Mouse (Mus musculus): ENCODE results near the gene Btbd17. TPM values are rescaled to one million over a fixed set of nuclear protein-coding genes. Genes with fewer than 3 reads are reported as not detected.

Gene Btbd17
- polyA plus RNA-seq, 2 experiments: 1.4 to 2.7 TPM

DNA sequence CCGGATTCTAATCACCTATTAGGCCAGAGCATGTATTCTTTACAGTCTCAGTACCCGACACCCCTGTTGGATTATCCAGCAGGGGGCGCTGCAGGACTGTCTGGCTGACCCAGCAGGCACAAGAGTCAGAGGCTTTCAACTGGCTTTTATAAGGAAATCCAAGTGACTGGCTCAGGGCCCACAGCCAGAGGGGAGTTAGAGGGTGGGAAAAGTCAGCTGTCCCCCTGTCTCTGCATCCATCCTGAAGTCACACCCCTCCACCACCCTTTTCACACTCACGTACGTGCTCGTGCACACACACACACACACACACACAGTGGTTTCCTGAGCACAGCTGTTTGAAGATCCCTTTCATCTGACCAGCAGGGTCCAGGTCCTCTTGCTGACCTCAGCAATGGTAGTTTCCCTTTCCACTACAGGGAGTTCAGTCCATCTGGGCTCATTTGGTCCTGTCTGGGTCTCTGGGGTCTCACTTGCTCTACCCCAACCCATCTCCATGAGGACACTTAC lies 17.0 kb upstream of the Btbd17 start:
- 20% methylated on average over 6 of the region's 6 CpGs for WGBS
- DNase-seq (ENCODE audit: low spot score) (peak; percentile 85), ATAC-seq (ENCODE audit: low FRiP score, low read depth) (peak; percentile 70)
- H3K4me1 ChIP-seq (ENCODE audit: control insufficient read depth, insufficient read depth, low read length): peaks cover 10% of the 10 kb centered on the region; the same call in 1 of the 2 replicates
- no peak overlapping the region for H3K4me2 ChIP-seq (replicated peaks; ENCODE audit: low read depth, low read length, severe bottlenecking)
- no peak overlapping the region for H3K9ac ChIP-seq (ENCODE audit: low read depth, low read length, severe bottlenecking)
- H3K27me3 ChIP-seq (ENCODE audit: control insufficient read depth, insufficient read depth, low read length): no peaks in the 10 kb centered on the region
- no peaks in the 10 kb centered on the region for H3K9me3 ChIP-seq (ENCODE audit: control insufficient read depth, low read length)
- no peak overlapping the region for H3K4me3 ChIP-seq (replicated peaks; ENCODE audit: low read length)
- no peak for TF ChIP-seq POLR2A (IDR thresholded peaks at IDR 0.05; ENCODE audit: borderline replicate concordance, extremely low read depth, insufficient read depth, insufficient read length)
- no peak overlapping the region for H3K27ac ChIP-seq (replicated peaks; ENCODE audit: low read depth, low read length)
- no peaks in the 10 kb centered on the region for H3K36me3 ChIP-seq (ENCODE audit: control insufficient read depth, insufficient read depth, low read length)

DNA sequence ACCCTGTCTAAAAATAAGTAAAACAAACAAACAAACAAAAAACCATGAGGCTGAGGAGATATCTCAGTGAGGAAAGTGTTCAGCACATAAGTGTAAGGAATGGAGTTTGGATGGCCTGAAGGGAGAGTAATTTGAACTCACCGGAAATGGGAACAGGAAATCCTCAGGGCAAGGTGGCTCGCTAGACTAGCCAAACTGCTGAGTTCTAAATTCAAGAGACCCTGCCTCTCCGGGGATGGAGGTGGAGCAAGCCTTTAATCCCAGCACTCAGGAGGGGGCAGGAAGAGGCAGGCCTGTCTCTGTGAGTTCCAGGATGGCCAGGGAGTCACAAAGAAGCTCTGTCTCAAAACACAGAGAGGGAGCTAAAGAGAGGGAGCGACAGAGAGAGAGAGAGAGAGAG lies 14.6 kb upstream of the Btbd17 start:
- Histone ChIP-seq H3K27me3 (ENCODE audit: control insufficient read depth, insufficient read depth, low read length) (no peaks in the 10 kb centered on the region), H3K9me3 (ENCODE audit: control insufficient read depth, low read length) (no peaks in the 10 kb centered on the region), H3K36me3 (ENCODE audit: control insufficient read depth, insufficient read depth, low read length) (no peaks in the 10 kb centered on the region), H3K4me3 (replicated peaks; ENCODE audit: low read length) (no peak overlapping the region), H3K4me1 (ENCODE audit: control insufficient read depth, insufficient read depth, low read length) (peaks cover 18% of the 10 kb centered on the region), H3K4me2 (replicated peaks; ENCODE audit: low read depth, low read length, severe bottlenecking) (no peak overlapping the region), H3K27ac (replicated peaks; ENCODE audit: low read depth, low read length) (no peak overlapping the region), H3K9ac (ENCODE audit: low read depth, low read length, severe bottlenecking) (no peak overlapping the region)
- 9% methylated on average over 4 of the region's 4 CpGs for whole genome bisulfite sequencing
- no peak for DNase-seq (ENCODE audit: low spot score)
- TF ChIP-seq POLR2A (IDR thresholded peaks at IDR 0.05; ENCODE audit: borderline replicate concordance, extremely low read depth, insufficient read depth, insufficient read length): no peak
- no peak for ATAC-seq (ENCODE audit: low FRiP score, low read depth)

DNA sequence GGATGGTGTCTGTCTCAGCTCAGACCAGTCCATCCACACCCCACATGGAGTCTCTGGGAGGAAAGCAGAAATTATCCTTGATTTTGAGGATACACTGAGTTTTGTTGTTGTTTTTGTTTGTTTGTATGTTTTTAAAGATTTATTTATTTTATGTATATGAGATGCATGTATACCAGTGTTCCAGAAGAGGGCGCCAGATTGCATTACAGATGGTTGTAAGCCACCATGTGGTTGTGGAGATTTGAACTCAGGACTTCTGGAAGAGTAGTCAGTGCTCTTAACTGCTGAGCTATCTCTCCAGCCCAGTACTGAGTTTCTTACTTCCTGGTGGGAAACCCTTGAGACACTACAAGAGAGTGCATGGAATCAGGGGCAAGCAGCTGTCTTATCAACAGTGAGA lies 13.6 kb upstream of the Btbd17 start:
- Histone ChIP-seq H3K4me3 (replicated peaks; ENCODE audit: low read length) (no peak overlapping the region), H3K27me3 (ENCODE audit: control insufficient read depth, insufficient read depth, low read length) (no peaks in the 10 kb centered on the region), H3K36me3 (ENCODE audit: control insufficient read depth, insufficient read depth, low read length) (no peaks in the 10 kb centered on the region), H3K9me3 (ENCODE audit: control insufficient read depth, low read length) (no peaks in the 10 kb centered on the region), H3K4me1 (ENCODE audit: control insufficient read depth, insufficient read depth, low read length) (peaks cover 18% of the 10 kb centered on the region), H3K9ac (ENCODE audit: low read depth, low read length, severe bottlenecking) (no peak overlapping the region), H3K27ac (replicated peaks; ENCODE audit: low read depth, low read length) (no peak overlapping the region), H3K4me2 (replicated peaks; ENCODE audit: low read depth, low read length, severe bottlenecking) (no peak overlapping the region)
- ATAC-seq (ENCODE audit: low FRiP score, low read depth) (no peak), DNase-seq (ENCODE audit: low spot score) (peak; percentile 25)
- TF ChIP-seq POLR2A (IDR thresholded peaks at IDR 0.05; ENCODE audit: borderline replicate concordance, extremely low read depth, insufficient read depth, insufficient read length): no peak
- 85% methylated on average over 1 of the region's 1 CpGs for WGBS

DNA sequence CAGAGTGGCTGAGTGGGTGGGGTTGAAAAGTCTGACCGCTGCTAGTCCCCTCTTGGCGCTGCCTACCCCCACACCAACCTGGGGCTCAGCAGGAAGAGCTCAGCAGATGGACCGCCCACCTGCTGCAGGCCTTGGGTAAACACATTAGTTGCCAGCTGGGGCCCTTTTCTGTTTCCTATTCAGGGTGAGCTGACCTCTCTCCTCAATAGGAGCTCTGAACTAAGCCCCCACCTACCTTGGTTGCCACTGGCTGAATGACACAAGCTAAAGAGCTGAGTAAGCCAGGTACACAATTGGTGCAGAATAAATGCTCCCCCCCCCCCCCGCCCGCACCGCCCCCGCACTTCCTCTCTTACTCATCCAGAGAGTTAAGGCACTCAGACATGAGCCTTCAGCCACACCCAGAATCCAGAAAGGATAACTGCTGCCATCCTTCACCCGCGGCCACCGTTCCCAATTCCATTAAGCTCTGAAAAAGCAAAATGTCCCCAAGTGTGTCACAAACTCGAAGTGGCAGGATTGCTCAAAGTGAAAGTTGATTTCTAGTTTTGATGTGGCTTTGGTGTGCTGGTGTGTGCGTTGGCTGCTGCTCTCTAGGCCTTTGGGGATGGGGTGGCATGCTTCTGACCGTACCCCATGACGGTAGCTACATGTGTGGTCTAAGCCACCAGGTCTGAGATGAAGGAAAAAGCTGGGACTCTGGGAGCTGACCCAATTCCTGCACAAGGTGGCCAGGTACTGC lies 12.1 kb upstream of the Btbd17 start:
- Histone ChIP-seq H3K4me3 (replicated peaks; ENCODE audit: low read length) (no peak overlapping the region), H3K27me3 (ENCODE audit: control insufficient read depth, insufficient read depth, low read length) (no peaks in the 10 kb centered on the region), H3K4me1 (ENCODE audit: control insufficient read depth, insufficient read depth, low read length) (peaks cover 16% of the 10 kb centered on the region), H3K9me3 (ENCODE audit: control insufficient read depth, low read length) (no peaks in the 10 kb centered on the region), H3K9ac (ENCODE audit: low read depth, low read length, severe bottlenecking) (no peak overlapping the region), H3K4me2 (replicated peaks; ENCODE audit: low read depth, low read length, severe bottlenecking) (no peak overlapping the region), H3K36me3 (ENCODE audit: control insufficient read depth, insufficient read depth, low read length) (no peaks in the 10 kb centered on the region), H3K27ac (replicated peaks; ENCODE audit: low read depth, low read length) (no peak overlapping the region)
- 28% methylated on average over 14 of the region's 14 CpGs for WGBS
- ATAC-seq (ENCODE audit: low FRiP score, low read depth) (no peak), DNase-seq (ENCODE audit: low spot score) (no peak)
- TF ChIP-seq POLR2A (IDR thresholded peaks at IDR 0.05; ENCODE audit: borderline replicate concordance, extremely low read depth, insufficient read depth, insufficient read length): no peak

DNA sequence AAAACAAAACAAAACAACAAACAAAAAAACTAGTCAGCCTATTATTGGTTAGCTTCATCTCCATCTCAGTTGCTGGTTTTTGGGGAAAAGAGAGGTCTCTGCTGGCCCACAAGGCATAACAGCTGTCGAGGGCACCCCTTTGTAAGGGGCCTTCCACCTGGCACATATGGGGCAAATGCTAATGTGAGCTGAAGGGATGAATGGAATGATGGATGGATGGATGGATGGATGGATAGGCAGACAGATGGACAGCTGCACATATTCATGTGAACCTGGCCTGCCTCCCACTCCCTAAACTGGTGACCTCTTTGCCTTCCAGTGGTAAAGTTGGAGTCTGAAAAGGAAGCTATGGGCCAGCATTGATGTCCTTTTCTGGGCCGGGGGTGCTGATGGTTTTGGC lies 11.3 kb upstream of the Btbd17 start:
- Histone ChIP-seq H3K27me3 (ENCODE audit: control insufficient read depth, insufficient read depth, low read length) (no peaks in the 10 kb centered on the region), H3K27ac (replicated peaks; ENCODE audit: low read depth, low read length) (no peak overlapping the region), H3K4me1 (ENCODE audit: control insufficient read depth, insufficient read depth, low read length) (peaks cover 14% of the 10 kb centered on the region; the same call in 1 of the 2 replicates), H3K4me3 (replicated peaks; ENCODE audit: low read length) (no peak overlapping the region), H3K4me2 (replicated peaks; ENCODE audit: low read depth, low read length, severe bottlenecking) (no peak overlapping the region), H3K36me3 (ENCODE audit: control insufficient read depth, insufficient read depth, low read length) (no peaks in the 10 kb centered on the region), H3K9ac (ENCODE audit: low read depth, low read length, severe bottlenecking) (no peak overlapping the region), H3K9me3 (ENCODE audit: control insufficient read depth, low read length) (no peaks in the 10 kb centered on the region)
- WGBS: 54% methylated on average over 2 of the region's 2 CpGs
- TF ChIP-seq POLR2A (IDR thresholded peaks at IDR 0.05; ENCODE audit: borderline replicate concordance, extremely low read depth, insufficient read depth, insufficient read length): no peak
- DNase-seq (ENCODE audit: low spot score) (no peak), ATAC-seq (ENCODE audit: low FRiP score, low read depth) (no peak)

All from limb, embryonic 14.5 days (tissue).